Mouse (Mus musculus) MEL (cell line): ENCODE measurements at regions not wholly inside any gene's neighbourhood (a gene's known extent, or its start where the extent isn't known, plus 50 kb on each side); places are given as distances from the start of the nearest gene placed in this dataset.

Experiments used
- CTCF ChIP-seq, 3 experiments: IDR thresholded peaks in 2 of 3; conservative IDR thresholded peaks in 1 of 3; 2 replicates each; pipeline ENCODE4 v1.5.1; 2011 to 2012; ENCODE audit warnings: low read length in 3 of 3, low read depth in 2 of 3, mild to moderate bottlenecking in 2 of 3, improper control_type of control experiment in 1 of 3, inconsistent platforms in 1 of 3, mixed read lengths in 1 of 3, moderate library complexity in 1 of 3; ENCODE audit not compliant: control insufficient read depth in 1 of 3, insufficient read depth in 1 of 3, poor library complexity in 1 of 3, severe bottlenecking in 1 of 3
- EP300 ChIP-seq, 2 experiments: IDR thresholded peaks; 2 replicates each; pipeline ENCODE4 v1.6.1; 2011; ENCODE audit warnings: improper control_type of control experiment in 2 of 2, low read length in 2 of 2, low read depth in 1 of 2, mild to moderate bottlenecking in 1 of 2
- JUND ChIP-seq: IDR thresholded peaks from 2 replicates; pipeline ENCODE4 v1.6.1; 2011; ENCODE audit warnings: low read depth, mild to moderate bottlenecking, improper control_type of control experiment, low read length
- MAZ ChIP-seq: IDR thresholded peaks from 2 replicates; pipeline ENCODE4 v1.6.1; 2012; ENCODE audit warnings: low read depth, mild to moderate bottlenecking, inconsistent platforms, low read length, improper control_type of control experiment
- MEF2A ChIP-seq: IDR thresholded peaks from 2 replicates; pipeline ENCODE4 v1.6.1; 2014; ENCODE audit warnings: low read depth, mild to moderate bottlenecking, inconsistent platforms, low read length, improper control_type of control experiment; ENCODE audit not compliant: poor library complexity, insufficient replicate concordance, severe bottlenecking; ENCODE audit errors: extremely low read depth
- NELFE ChIP-seq: IDR thresholded peaks from 2 replicates; pipeline ENCODE4 v1.6.1; 2011; ENCODE audit warnings: low read depth, low read length, improper control_type of control experiment
- POLR2A ChIP-seq, 2 experiments: IDR thresholded peaks; 2 replicates each; pipeline ENCODE4 v1.6.1; 2011 to 2012; ENCODE audit warnings: low read length in 2 of 2, mild to moderate bottlenecking in 2 of 2, control low read depth in 1 of 2, improper control_type of control experiment in 1 of 2, low read depth in 1 of 2, moderate library complexity in 1 of 2; ENCODE audit not compliant: control insufficient read depth in 1 of 2, insufficient read depth in 1 of 2, poor library complexity in 1 of 2
- USF1 ChIP-seq: IDR thresholded peaks from 2 replicates; pipeline ENCODE4 v1.6.1; 2014; ENCODE audit warnings: low read depth, mild to moderate bottlenecking, inconsistent platforms, low read length, improper control_type of control experiment, moderate library complexity
- ZC3H11A ChIP-seq: IDR thresholded peaks from 2 replicates; pipeline ENCODE4 v1.6.1; 2012; ENCODE audit warnings: low read depth, mild to moderate bottlenecking, inconsistent platforms, low read length, improper control_type of control experiment

- TF ChIP-seq POLR2A (IDR thresholded peaks at IDR 0.05; ENCODE audit: control insufficient read depth in 1 of 2, insufficient read depth in 1 of 2, low read depth in 1 of 2, low read length in 2 of 2, poor library complexity in 1 of 2) (no peak), MEF2A (no peak), CTCF (IDR thresholded peaks at IDR 0.05 in 2 of 3, conservative IDR thresholded peaks at IDR 0.05 in 1 of 3; ENCODE audit: control insufficient read depth in 1 of 3, insufficient read depth in 1 of 3, low read depth in 2 of 3, low read length in 3 of 3, poor library complexity in 1 of 3, severe bottlenecking in 1 of 3) (no peak), NELFE (no peak), JUND (no peak), ZC3H11A (no peak), MAZ (no peak), EP300 (IDR thresholded peaks at IDR 0.05; ENCODE audit: low read depth in 1 of 2, low read length in 2 of 2) (no peak), USF1 (no peak)
Measured at GRCm38 (mm10) chr17:87848964-87849363, 51.2 kb upstream of the Kcnk12 start.
